Mouse (Mus musculus) limb, embryonic 10.5 days (tissue): ENCODE results near the gene Shc3. TPM values are rescaled to one million over a fixed set of nuclear protein-coding genes. Genes with fewer than 3 reads are reported as not detected.

ENCODE experiments used
- DNase-seq: peaks from one replicate; pipeline ENCODE4 v3.0.0-alpha.2; 2017; ENCODE audit warnings: low spot score
- H3K27ac ChIP-seq: fragments of 300-500 bp; sonication (generic); 2 replicates; pipeline ENCODE4 v1.5.1; 2016; ENCODE audit warnings: mild to moderate bottlenecking
- H3K27me3 ChIP-seq: fragments of 300-500 bp; sonication (generic); 2 replicates; pipeline ENCODE4 v1.6.1; 2016; ENCODE audit warnings: low read depth, mild to moderate bottlenecking; ENCODE audit not compliant: poor library complexity, severe bottlenecking
- H3K36me3 ChIP-seq: fragments of 300-500 bp; sonication (generic); 2 replicates; pipeline ENCODE4 v1.6.1; 2016; ENCODE audit warnings: mild to moderate bottlenecking, moderate library complexity
- H3K4me1 ChIP-seq: fragments of 300-500 bp; sonication (generic); 2 replicates; pipeline ENCODE4 v1.6.1; 2016
- H3K4me3 ChIP-seq: fragments of 300-500 bp; sonication (generic); 2 replicates; pipeline ENCODE4 v1.5.1; 2016; ENCODE audit warnings: mild to moderate bottlenecking, moderate library complexity
- H3K9me3 ChIP-seq: fragments of 300-500 bp; sonication (generic); replicated peaks from 2 replicates; pipeline ENCODE4 v1.6.1; 2016; ENCODE audit warnings: mild to moderate bottlenecking
- WGBS: fragments of 180-500 bp; shearing (Covaris S2); methylation state at CpG from one replicate; pipeline ENCODE4 v1.1.7; 2016; 5-methylcytosine and 5-hydroxymethylcytosine counted together
- polyA plus RNA-seq: library from polyadenylated mRNA; unstranded; fragments of >200 nt; fragmentation: Nextera tagmentation; extraction: Ambion mirVana; gene quantifications from 2 replicates; pipeline ENCODE4 v1.2.1, GENCODE M21; 2016

The Shc3 gene
- polyA plus RNA-seq, 1 experiment from 2014 or later: 0.11 TPM

DNA sequence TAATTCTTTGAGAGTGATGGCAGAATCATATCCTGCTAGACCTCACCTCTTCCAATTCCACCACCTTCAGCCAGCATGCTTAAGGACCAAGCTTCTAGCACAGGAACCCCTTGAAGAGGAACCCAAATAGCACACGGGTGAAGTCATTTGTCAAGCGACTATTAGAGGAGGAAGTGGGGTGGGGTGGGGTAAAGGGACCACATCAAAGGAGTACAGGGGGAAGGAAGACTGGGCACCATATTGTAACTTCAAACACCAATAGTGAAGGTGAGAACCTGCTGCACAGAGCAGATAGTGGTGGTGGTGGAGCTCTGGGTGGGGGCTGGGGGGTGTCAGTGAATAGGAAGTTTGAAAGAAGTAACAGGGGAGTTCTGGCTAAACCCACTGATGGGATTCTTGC, 28.8 kb upstream of the Shc3 start:
- Histone ChIP-seq H3K4me1 (peaks cover 14% of the 10 kb centered on the region), H3K27me3 (peaks cover 38% of the 10 kb centered on the region), H3K36me3 (no peaks in the 10 kb centered on the region), H3K27ac (no peak overlapping the region), H3K4me3 (no peak overlapping the region), H3K9me3 (no peaks in the 10 kb centered on the region)
- DNase-seq: no peak
- 61% methylated on average over 2 of the region's 2 CpGs for WGBS

DNA sequence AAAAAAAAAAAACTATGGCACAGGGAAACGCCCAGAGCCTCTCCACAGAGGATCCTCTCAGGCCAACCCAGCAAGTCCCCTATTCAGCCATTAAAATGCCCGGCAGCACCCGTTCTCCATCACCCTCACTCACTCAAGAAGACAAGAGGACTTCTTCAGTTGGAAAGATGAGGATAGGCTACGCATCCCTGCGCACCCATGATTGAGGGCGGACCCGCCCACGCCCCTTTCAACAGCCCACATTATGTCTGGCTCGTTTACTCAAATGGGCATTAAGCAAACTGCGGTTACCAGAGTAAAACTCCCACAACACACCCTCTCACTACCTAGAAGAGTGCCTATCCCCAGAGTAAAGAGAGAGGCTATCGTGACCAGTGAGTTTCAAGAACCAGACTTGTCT, 26.2 kb upstream of the Shc3 start:
- peaks cover 38% of the 10 kb centered on the region for H3K27me3 ChIP-seq
- H3K4me3 ChIP-seq: peak overlapping the region; percentile 58
- peak; percentile 30 for DNase-seq
- peaks cover 9% of the 10 kb centered on the region for H3K4me1 ChIP-seq
- H3K9me3 ChIP-seq: no peaks in the 10 kb centered on the region
- H3K27ac ChIP-seq: no peak overlapping the region
- H3K36me3 ChIP-seq: no peaks in the 10 kb centered on the region
- WGBS: 38% methylated on average over 11 of the region's 11 CpGs

DNA sequence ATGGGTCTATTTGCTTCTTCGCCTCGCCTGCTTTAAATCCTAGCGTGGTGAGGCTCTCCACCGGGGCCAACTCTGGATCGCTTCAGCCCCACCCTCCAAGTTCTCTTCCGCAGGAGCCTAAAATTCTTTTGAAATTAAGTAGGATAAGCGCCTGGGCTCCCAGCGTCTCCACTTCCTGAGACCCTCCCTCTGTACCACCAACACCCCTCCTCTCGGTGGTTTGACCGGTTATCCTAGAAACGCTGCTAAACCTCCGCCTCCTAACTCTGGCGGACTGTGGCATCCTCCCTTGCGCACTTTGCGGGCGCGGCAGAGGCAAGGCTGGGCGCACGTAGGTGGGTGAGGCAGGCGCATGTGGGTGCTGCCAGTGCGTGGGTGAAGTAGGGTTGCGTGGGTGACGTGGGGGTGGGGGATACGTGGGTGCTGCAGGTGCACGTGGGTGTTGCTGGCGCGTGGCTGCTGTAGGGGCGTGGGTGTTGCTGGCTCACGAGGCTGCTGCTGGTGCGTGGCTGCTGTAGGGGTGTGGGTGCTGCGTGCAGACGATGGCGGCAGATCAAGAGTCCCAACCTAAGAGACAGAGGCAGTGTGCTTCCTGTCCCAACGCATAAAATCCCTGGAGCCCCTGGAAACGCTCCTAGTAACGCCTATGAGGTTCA, 25.6 kb upstream of the Shc3 start:
- under 1% methylated on average over 36 of the region's 36 CpGs for WGBS
- Histone ChIP-seq H3K36me3 (no peaks in the 10 kb centered on the region), H3K4me3 (peak overlapping the region; percentile 58), H3K27ac (peak overlapping the region; percentile 62), H3K9me3 (no peaks in the 10 kb centered on the region), H3K4me1 (peaks cover 9% of the 10 kb centered on the region), H3K27me3 (peaks cover 38% of the 10 kb centered on the region)
- DNase-seq: peak; percentile 59

DNA sequence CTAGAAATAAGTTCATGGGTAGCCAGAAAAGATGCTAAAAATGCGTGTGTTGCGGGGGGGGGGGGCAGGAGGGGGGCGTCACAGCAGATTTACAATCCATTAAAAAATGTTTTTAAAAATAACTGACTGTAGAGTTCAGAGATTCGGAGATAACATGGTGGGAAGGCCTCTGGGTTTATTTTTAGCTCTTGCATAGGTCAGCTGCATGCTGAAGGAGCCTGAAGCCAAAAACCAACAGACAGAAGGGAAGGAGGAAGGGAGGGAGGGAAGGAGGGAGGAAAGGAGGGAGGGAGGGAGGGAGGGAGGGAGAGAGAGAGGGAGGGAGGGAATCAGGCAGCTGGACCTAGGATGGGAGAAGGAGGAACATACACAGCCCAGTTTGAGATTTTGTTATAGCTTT, 18.8 kb upstream of the Shc3 start:
- Histone ChIP-seq H3K4me1 (no peaks in the 10 kb centered on the region), H3K4me3 (no peak overlapping the region), H3K27me3 (no peaks in the 10 kb centered on the region), H3K9me3 (no peaks in the 10 kb centered on the region), H3K27ac (no peak overlapping the region), H3K36me3 (no peaks in the 10 kb centered on the region)
- 68% methylated on average over 4 of the region's 4 CpGs for WGBS
- DNase-seq: no peak

DNA sequence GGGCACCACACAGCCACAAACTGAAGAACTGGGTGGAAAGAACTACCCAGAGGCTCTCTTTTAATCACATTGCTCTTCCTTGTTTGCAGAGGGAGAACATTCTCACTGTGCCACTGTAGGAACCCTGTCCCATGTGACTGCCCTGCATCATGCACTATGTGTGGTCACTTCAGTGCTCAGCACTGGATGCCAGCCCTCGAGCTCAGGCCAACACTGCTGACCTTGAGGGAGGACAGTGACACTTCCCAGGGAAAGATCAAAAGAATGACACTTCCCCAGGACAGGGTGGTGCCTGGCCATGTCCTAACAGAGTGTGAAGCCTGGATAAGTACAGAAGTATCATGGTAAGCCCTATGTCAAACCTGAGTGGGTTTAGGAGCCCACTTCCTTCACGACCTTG, 13.0 kb upstream of the Shc3 start:
- Histone ChIP-seq H3K27ac (no peak overlapping the region), H3K4me1 (peaks cover 18% of the 10 kb centered on the region)
- WGBS: 72% methylated on average over 2 of the region's 2 CpGs

DNA sequence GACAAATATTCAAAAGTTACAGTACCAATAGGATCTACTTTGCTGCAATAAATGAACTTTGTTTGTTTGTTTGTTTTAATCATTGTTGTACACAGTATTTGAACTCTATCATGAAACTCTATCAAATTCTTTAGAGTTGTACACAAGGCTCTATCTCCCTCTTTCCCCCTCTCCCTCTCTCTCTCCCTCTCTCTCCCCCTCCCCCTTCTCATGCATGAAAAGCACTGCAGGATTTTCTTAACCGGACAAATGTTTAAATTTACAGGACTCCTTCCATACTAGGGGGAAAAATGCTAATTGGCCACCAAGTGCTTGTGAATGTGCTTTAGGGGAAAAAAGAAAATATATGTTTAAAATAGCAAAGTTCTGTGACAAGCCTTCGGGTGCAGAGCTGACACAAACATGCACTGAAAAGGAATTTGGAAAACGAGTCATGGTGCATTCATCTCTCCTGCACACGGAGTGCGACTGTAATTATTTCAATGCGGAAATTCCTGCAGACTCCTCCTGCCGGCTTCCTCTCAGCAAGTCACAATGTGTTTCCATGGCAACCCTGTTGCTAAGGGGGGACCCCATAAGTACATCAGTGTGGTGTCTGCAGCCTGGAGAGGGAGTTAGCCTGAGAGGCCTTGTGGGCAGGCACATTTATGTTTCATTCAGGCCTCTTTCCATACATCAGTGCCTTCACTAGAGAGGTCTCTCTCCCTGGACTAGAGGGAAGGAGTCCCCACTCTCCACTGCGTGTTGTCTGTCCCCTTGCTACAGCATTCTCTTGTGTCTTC, 11.2 kb upstream of the Shc3 start:
- peak; percentile 61 for DNase-seq
- Histone ChIP-seq H3K27ac (peak overlapping the region; percentile 38; the same call in 1 of the 2 replicates), H3K4me3 (peak overlapping the region; percentile 31), H3K9me3 (no peaks in the 10 kb centered on the region), H3K27me3 (0 out of 2 replicates have a peak, but pooled peaks cover 8% of the 10 kb centered on the region), H3K4me1 (peaks cover 18% of the 10 kb centered on the region), H3K36me3 (no peaks in the 10 kb centered on the region)
- 23% methylated on average over 8 of the region's 8 CpGs for WGBS

More for the DNA sequence above, 13.0 kb upstream of the Shc3 start:
- Histone ChIP-seq H3K27me3 (0 out of 2 replicates have a peak, but pooled peaks cover 8% of the 10 kb centered on the region), H3K36me3 (no peaks in the 10 kb centered on the region), H3K9me3 (no peaks in the 10 kb centered on the region), H3K4me3 (no peak overlapping the region)
- no peak for DNase-seq

DNA sequence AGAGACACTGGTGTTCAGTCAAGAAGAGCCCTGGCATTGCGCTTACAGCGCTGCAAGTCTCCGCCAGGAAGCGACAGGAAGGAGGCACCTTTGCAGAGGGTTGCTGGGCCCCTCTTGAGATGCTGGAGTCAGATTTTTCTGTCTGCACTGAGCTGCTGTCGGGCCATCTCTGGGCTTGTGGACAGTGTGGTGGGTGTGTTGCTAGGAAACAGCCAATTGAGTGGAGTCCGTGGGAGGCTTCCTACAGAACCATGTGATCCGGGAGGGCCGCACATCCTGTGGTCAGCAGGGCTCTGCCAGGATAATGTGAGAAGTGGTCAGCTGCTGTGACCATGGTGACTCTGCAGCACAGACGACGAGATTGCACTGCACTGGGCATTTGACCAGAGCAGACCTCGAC, 4.6 kb upstream of the Shc3 start:
- 40% methylated on average over 11 of the region's 11 CpGs for WGBS
- H3K4me3 ChIP-seq: no peak overlapping the region
- peaks cover 38% of the 10 kb centered on the region for H3K27me3 ChIP-seq
- no peaks in the 10 kb centered on the region for H3K9me3 ChIP-seq
- no peak overlapping the region for H3K27ac ChIP-seq
- no peak for DNase-seq
- peaks cover 19% of the 10 kb centered on the region for H3K4me1 ChIP-seq
- no peaks in the 10 kb centered on the region for H3K36me3 ChIP-seq

DNA sequence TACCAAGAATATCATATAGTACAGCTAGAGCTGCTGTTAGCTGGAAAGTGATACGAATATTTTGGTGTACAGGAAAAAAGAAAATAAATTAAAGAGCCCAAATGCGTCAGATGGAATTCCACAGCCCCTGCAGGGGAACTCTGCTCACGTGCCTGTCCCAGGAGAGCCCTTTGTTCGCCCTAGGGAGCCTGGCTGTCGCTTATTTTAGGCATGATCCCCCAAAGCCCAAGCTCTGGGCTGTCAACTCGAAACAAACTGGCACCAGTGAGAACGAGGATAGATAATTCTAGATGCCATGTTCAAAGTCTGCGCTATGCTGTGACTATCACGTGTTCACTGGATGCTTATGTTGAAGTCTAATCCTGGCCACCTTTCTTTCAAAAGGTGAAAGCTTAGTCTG, 892 bp upstream of the Shc3 start:
- DNase-seq: no peak
- WGBS: 10% methylated on average over 9 of the region's 9 CpGs
- Histone ChIP-seq H3K27ac (no peak overlapping the region), H3K27me3 (peaks cover 75% of the 10 kb centered on the region), H3K9me3 (no peaks in the 10 kb centered on the region), H3K4me1 (peaks cover 39% of the 10 kb centered on the region), H3K4me3 (peak overlapping the region; percentile 49), H3K36me3 (no peaks in the 10 kb centered on the region)

DNA sequence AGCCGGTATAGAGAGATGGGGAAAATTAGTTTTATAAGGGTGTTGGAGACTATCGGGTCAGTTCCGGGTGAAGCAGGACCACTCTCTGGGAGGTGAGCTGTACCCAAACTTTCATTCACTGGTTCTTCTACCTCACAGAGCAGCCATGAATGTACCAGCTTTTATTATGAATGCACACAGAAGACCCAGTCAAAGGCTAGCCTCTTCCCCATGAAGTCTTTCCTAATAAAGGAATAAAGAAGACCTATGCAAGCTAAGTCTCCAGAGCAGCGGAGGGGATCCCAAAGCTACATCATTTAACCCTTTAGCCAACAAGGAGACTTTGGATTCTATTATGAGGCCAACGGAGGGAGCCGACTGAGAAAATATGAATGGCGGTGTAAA, 458 bp upstream of the Shc3 start:
- no peaks in the 10 kb centered on the region for H3K36me3 ChIP-seq
- H3K4me3 ChIP-seq: peak overlapping the region; percentile 49
- WGBS: 3% methylated on average over 7 of the region's 7 CpGs
- no peak overlapping the region for H3K27ac ChIP-seq
- no peak for DNase-seq
- peaks cover 80% of the 10 kb centered on the region for H3K27me3 ChIP-seq
- H3K4me1 ChIP-seq: peaks cover 39% of the 10 kb centered on the region
- no peaks in the 10 kb centered on the region for H3K9me3 ChIP-seq

DNA sequence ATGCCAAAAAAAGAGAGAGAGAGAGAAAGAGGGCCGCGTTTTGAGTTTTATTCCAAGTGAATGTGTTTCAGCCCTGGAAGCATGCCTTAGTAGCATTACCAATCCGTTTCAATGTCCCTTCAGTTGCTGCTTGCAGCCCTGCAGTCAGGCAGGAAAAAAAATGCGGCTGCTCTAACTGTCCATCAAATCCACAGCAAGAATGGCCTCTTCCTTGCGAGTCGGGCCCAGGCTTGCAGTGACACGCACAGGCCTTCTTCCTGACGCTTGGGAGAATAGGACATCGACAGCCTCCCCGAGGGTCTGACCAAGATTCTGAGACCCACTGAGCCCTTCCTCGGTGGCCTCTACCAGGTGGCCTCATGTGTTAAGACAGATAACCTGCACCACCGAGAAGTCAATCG, 718 bp downstream of the Shc3 start:
- Histone ChIP-seq H3K36me3 (no peaks in the 10 kb centered on the region), H3K4me1 (peaks cover 31% of the 10 kb centered on the region), H3K4me3 (peak overlapping the region; percentile 49), H3K9me3 (no peaks in the 10 kb centered on the region), H3K27me3 (peaks cover 90% of the 10 kb centered on the region), H3K27ac (no peak overlapping the region)
- WGBS: 1% methylated on average over 13 of the region's 13 CpGs
- peak; percentile 68 for DNase-seq

DNA sequence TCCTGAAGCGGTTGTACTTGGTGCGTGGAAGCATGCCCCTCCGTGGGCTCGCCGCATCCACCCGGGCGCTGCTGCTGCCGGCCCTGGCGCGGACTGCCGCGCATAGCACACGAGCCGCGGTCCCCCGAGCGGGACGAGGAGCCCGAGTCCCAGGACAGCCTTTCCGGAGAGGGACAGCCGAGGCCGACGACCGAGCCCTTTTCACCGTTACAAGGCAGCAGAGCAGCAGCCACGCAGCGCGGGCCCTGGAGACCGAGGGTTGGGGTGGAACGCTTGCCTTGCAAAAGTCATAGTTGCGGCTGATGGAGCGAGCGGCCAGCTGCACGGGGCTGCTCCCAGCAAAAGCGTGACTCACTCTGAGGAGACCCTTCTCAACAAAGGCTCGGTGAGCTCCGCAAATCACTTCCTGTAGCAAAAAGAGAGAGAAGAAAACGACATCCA, 1.8 kb downstream of the Shc3 start:
- H3K36me3 ChIP-seq: no peaks in the 10 kb centered on the region
- no peaks in the 10 kb centered on the region for H3K9me3 ChIP-seq
- peak; percentile 70 for DNase-seq
- peak overlapping the region; percentile 44; the same call in 1 of the 2 replicates for H3K27ac ChIP-seq
- H3K4me1 ChIP-seq: peaks cover 31% of the 10 kb centered on the region
- under 1% methylated on average over 38 of the region's 38 CpGs for WGBS
- peak overlapping the region; percentile 49 for H3K4me3 ChIP-seq
- H3K27me3 ChIP-seq: peaks cover 92% of the 10 kb centered on the region

DNA sequence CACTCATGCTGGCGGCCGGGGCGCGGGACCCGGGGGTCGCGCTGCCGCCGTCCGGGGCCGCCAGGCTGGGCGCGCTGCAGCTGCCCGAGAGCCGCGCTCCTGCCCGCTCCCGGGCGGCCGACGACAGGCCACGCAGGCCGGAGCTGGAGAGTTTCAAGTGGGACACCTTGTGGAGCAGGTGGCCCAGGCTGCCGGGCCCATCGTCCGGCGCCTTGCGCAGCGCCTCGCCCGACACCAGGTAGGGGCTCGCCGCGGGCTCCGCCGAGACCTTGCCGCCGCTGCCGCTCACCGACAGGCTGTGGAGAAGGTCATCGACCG, 2.2 kb downstream of the Shc3 start:
- Histone ChIP-seq H3K9me3 (no peaks in the 10 kb centered on the region), H3K27ac (peak overlapping the region; percentile 44; the same call in 1 of the 2 replicates), H3K36me3 (no peaks in the 10 kb centered on the region), H3K4me3 (peak overlapping the region; percentile 49), H3K27me3 (peaks cover 88% of the 10 kb centered on the region), H3K4me1 (peaks cover 31% of the 10 kb centered on the region)
- DNase-seq: no peak
- under 1% methylated on average over 42 of the region's 42 CpGs for WGBS

DNA sequence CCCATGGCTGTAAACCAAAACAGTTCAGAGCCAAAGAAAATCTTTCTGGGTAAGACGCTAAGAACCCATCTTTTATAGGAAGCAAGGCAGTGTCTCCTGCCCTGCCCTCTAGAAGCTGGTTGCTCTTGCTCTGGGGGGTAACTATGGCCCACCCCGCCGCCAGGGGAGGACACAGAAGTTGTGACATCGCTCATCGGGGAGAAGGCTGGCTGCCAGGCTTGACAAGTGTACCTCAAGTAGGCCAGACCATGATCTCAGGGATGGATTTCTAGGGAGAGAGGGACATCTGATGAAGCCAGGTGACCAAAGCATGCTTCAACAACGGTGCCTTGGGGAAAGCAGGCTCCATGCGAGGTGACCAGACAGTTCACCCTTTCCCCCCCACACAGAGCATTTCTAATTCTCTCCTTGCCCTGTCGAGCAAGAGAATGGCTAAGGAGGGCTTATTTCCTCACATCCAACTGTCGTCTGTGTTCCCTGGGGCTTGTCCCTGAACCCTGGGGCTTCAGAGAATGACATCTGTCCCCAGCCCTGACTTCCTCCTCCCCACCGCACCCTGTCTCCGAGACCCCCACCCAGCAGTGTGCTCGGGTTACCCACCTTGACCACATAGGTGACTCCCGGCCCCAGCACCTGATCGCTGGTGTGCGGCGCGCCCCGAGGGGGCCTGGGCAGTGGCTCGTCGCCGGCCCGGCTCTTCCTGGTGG, 2.7 kb downstream of the Shc3 start:
- Histone ChIP-seq H3K36me3 (no peaks in the 10 kb centered on the region), H3K4me3 (peak overlapping the region; percentile 49), H3K4me1 (peaks cover 31% of the 10 kb centered on the region), H3K9me3 (no peaks in the 10 kb centered on the region), H3K27ac (peak overlapping the region; percentile 44; the same call in 1 of the 2 replicates), H3K27me3 (peaks cover 85% of the 10 kb centered on the region)
- peak; percentile 37 for DNase-seq
- 7% methylated on average over 22 of the region's 22 CpGs for WGBS
